10 mouse cellular contexts compared by ENCODE assay signal in the genomic region with DNA sequence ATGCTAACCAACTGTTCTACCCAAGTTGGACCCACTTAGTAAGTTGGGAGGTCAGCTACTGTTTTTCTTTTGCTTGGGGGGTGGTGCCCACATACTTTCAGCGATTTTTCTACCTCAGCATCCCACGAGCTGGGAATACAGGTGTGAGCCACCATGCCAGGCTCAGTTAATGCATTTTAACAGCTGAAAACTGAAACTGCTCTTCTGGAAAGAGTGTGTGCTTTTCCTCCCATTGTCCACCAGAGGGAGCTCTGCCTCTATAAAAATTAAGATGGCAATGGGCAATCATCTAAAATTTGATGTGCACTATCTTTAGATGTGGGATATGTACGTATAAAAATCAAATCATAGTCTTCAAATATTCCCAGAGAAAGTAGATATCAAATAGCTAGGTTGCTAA. TPM values are rescaled to one million over a fixed set of nuclear protein-coding genes. Genes with fewer than 3 reads are reported as not detected.
DNase-seq lines count a peak whose midpoint lies in the region; ATAC-seq and TF ChIP-seq lines count a peak whose summit lies in the region.
"Had no signal": no experiment of that assay in that cellular context is flagged by ENCODE, and none has a peak within 500 bp of the region (broad histone marks: within the 10 kb centered on the region; RNA-seq: fewer than 3 reads in every experiment).

No protein-coding gene starts in this region.

- intact Hi-C loops in gastrocnemius, adult 2 months (cut with DNase I), result no loop called here

- H3K9ac ChIP-seq in midbrain, postnatal 0 days (replicated peaks; ENCODE audit: low read length, poor library complexity, severe bottlenecking), result no peak overlapping the region
- no peak overlapping the region for H3K9ac ChIP-seq in midbrain, embryonic 16.5 days (ENCODE audit: low read depth, low read length)
- H3K9ac ChIP-seq: lung, embryonic 15.5 days had no signal

- H3K36me3 ChIP-seq in midbrain, postnatal 0 days (ENCODE audit: insufficient read depth, low read length), result no peaks in the 10 kb centered on the region
- H3K36me3 ChIP-seq in midbrain, embryonic 16.5 days (ENCODE audit: control insufficient read depth, insufficient read depth, low read length), result no peaks in the 10 kb centered on the region
- no peaks in the 10 kb centered on the region for H3K36me3 ChIP-seq in small intestine, adult 2 months (ENCODE audit: control insufficient read depth, insufficient read depth, low read length)
- H3K36me3 ChIP-seq: lung, embryonic 15.5 days had no signal

- WGBS in midbrain, postnatal 0 days, result 19% methylated on average over 3 of the region's 3 CpGs
- WGBS in midbrain, embryonic 16.5 days, result 21% methylated on average over 3 of the region's 3 CpGs
- 9% methylated on average over 3 of the region's 3 CpGs for WGBS in small intestine, adult 2 months

- H3K9me3 ChIP-seq in midbrain, postnatal 0 days (ENCODE audit: low read length), result no peaks in the 10 kb centered on the region
- no peaks in the 10 kb centered on the region for H3K9me3 ChIP-seq in midbrain, embryonic 16.5 days (replicated peaks; ENCODE audit: control insufficient read depth, low read length, poor library complexity, severe bottlenecking)
- H3K9me3 ChIP-seq: lung, embryonic 15.5 days had no signal

- no peak for ATAC-seq in midbrain, postnatal 0 days (ENCODE audit: low FRiP score)
- no peak for ATAC-seq in midbrain, embryonic 16.5 days

- no peaks in the 10 kb centered on the region for H3K4me1 ChIP-seq in midbrain, postnatal 0 days (ENCODE audit: insufficient read depth, low read length)
- H3K4me1 ChIP-seq in midbrain, embryonic 16.5 days (ENCODE audit: control insufficient read depth, insufficient read depth, low read length), result no peaks in the 10 kb centered on the region
- H3K4me1 ChIP-seq in small intestine, adult 2 months (ENCODE audit: control insufficient read depth, insufficient read depth, insufficient read length, low read length), result no peaks in the 10 kb centered on the region

- H3K27me3 ChIP-seq in midbrain, postnatal 0 days (ENCODE audit: insufficient read depth, low read length), result no peaks in the 10 kb centered on the region
- no peaks in the 10 kb centered on the region for H3K27me3 ChIP-seq in midbrain, embryonic 16.5 days (ENCODE audit: control insufficient read depth, insufficient read depth, low read depth, low read length)
- H3K27me3 ChIP-seq in small intestine, adult 2 months (ENCODE audit: control insufficient read depth, insufficient read depth, low read length), result no peaks in the 10 kb centered on the region
- H3K27me3 ChIP-seq: lung, embryonic 15.5 days had no signal

- H3K27ac ChIP-seq in gastrocnemius, adult 2 months, result no peak overlapping the region
- no peak overlapping the region for H3K27ac ChIP-seq in midbrain, postnatal 0 days (ENCODE audit: low read depth, low read length)
- H3K27ac ChIP-seq in midbrain, embryonic 16.5 days (ENCODE audit: low read length), result no peak overlapping the region
- no peak overlapping the region for H3K27ac ChIP-seq in small intestine, adult 2 months (ENCODE audit: insufficient read depth, low read depth, low read length)
- H3K27ac ChIP-seq: lung, embryonic 15.5 days had no signal

- no peak for TF ChIP-seq POLR2A in brain, embryonic 14.5 days (IDR thresholded peaks at IDR 0.05; ENCODE audit: borderline replicate concordance, extremely low read depth, insufficient read depth, insufficient read length, poor library complexity, severe bottlenecking)
- no peak for TF ChIP-seq POLR2A in small intestine, adult 2 months (IDR thresholded peaks at IDR 0.05; ENCODE audit: low read depth, low read length)

- H3K4me2 ChIP-seq in midbrain, postnatal 0 days (ENCODE audit: low read depth, low read length, poor library complexity, severe bottlenecking), result no peak overlapping the region
- no peak overlapping the region for H3K4me2 ChIP-seq in midbrain, embryonic 16.5 days (ENCODE audit: low read length)
- H3K4me2 ChIP-seq: lung, embryonic 15.5 days had no signal

- DNase-seq in gastrocnemius, adult 2 months, result no peak
- DNase-seq in gastrocnemius, adult 8-10 months (ENCODE audit: low spot score in 2 of 2), result no peak
- peak; percentile 57 for DNase-seq in midbrain, postnatal 0 days (ENCODE audit: low spot score)
- peak; percentile 51 for DNase-seq in brain, embryonic 14.5 days (ENCODE audit: low read depth)
- no peak for DNase-seq in layer of hippocampus, adult 8-10 months (ENCODE audit: low spot score in 2 of 2)
- no peak for DNase-seq in right cerebral cortex, adult 18-20 months
- DNase-seq: kidney, adult 8-10 months had no signal

- TF ChIP-seq CTCF in gastrocnemius, adult 2 months (IDR thresholded peaks at IDR 0.05), result peak; percentile 93
- peak; percentile 86 for TF ChIP-seq CTCF in midbrain, postnatal 0 days (IDR thresholded peaks at IDR 0.05)
- peak; percentile 59; the same call in 1 of the 2 replicates for TF ChIP-seq CTCF in brain, embryonic 14.5 days (IDR thresholded peaks at IDR 0.05; ENCODE audit: borderline replicate concordance, extremely low read depth, insufficient read depth, insufficient read length)
- peak; percentile 47; the same call in 1 of the 2 replicates for TF ChIP-seq CTCF in small intestine, adult 2 months (IDR thresholded peaks at IDR 0.05; ENCODE audit: extremely low read depth, insufficient read length, insufficient replicate concordance, low read depth, low read length)

- no peak overlapping the region for H3K4me3 ChIP-seq in gastrocnemius, adult 2 months
- no peak overlapping the region for H3K4me3 ChIP-seq in midbrain, postnatal 0 days (ENCODE audit: low read depth, low read length)
- no peak overlapping the region for H3K4me3 ChIP-seq in midbrain, embryonic 16.5 days (ENCODE audit: low read depth, low read length)
- H3K4me3 ChIP-seq in small intestine, adult 2 months (ENCODE audit: low read depth, low read length), result no peak overlapping the region
- H3K4me3 ChIP-seq: lung, embryonic 15.5 days had no signal

RNA-seq across cellular contexts. Expression of a gene that starts 15.3 kb away (rescaled TPM):
- 1 to 10 TPM; 5.1 to 5.8 TPM for total RNA-seq in gastrocnemius, adult 2 months (2021)
- 1 to 10 TPM; 5.3 to 7.3 (median 6.5) TPM for total RNA-seq in gastrocnemius, adult 8-10 months (2022)
- 15.8 and 24.4 TPM in 2 replicates for total RNA-seq in midbrain, postnatal 0 days (2014; rRNA removed)
- 23.1 and 28.4 TPM in 2 replicates for polyA plus RNA-seq in midbrain, postnatal 0 days (2015; fragmentation: Nextera tagmentation; extraction: Ambion mirVana)
- polyA plus RNA-seq in midbrain, embryonic 16.5 days (2015; fragmentation: Nextera tagmentation; extraction: Ambion mirVana), result 27.0 and 30.6 TPM in 2 replicates
- polyA plus RNA-seq in brain, embryonic 14.5 days (2012; rRNA removed), result 10.5 and 12.6 TPM in 2 replicates
- 0.84 and 1.1 TPM in 2 replicates for polyA plus RNA-seq in small intestine, adult 2 months (2012; rRNA removed)
- total RNA-seq in layer of hippocampus, adult 8-10 months (2022), result 10 to 100 TPM; 25.1 to 28.9 (median 26.2) TPM

RNA-seq across cellular contexts. Expression of a gene that starts 43.5 kb away (rescaled TPM):
- total RNA-seq in gastrocnemius, adult 2 months (2021), result 10 to 100 TPM; 39.8 to 41.5 TPM
- 10 to 100 TPM; 43.9 to 55.9 (median 46.5) TPM for total RNA-seq in gastrocnemius, adult 8-10 months (2022)
- 13.4 and 14.2 TPM in 2 replicates for total RNA-seq in midbrain, postnatal 0 days (2014; rRNA removed)
- 29.5 and 31.1 TPM in 2 replicates for polyA plus RNA-seq in midbrain, postnatal 0 days (2015; fragmentation: Nextera tagmentation; extraction: Ambion mirVana)
- 25.2 and 25.7 TPM in 2 replicates for polyA plus RNA-seq in midbrain, embryonic 16.5 days (2015; fragmentation: Nextera tagmentation; extraction: Ambion mirVana)
- polyA plus RNA-seq in brain, embryonic 14.5 days (2012; rRNA removed), result 19.2 and 20.0 TPM in 2 replicates
- polyA plus RNA-seq in small intestine, adult 2 months (2012; rRNA removed), result 2.1 and 2.7 TPM in 2 replicates
- total RNA-seq in layer of hippocampus, adult 8-10 months (2022), result 10 to 100 TPM; 20.1 to 26.4 (median 24.8) TPM

RNA-seq across cellular contexts. Expression of a gene that starts 43.6 kb away (rescaled TPM):
- total RNA-seq in gastrocnemius, adult 2 months (2021), result 10 to 100 TPM; 34.7 to 40.0 TPM
- 10 to 100 TPM; 29.5 to 38.6 (median 33.9) TPM for total RNA-seq in gastrocnemius, adult 8-10 months (2022)
- 35.8 and 36.8 TPM in 2 replicates for total RNA-seq in midbrain, postnatal 0 days (2014; rRNA removed)
- polyA plus RNA-seq in midbrain, postnatal 0 days (2015; fragmentation: Nextera tagmentation; extraction: Ambion mirVana), result 16.4 and 16.5 TPM in 2 replicates
- 27.5 and 29.8 TPM in 2 replicates for polyA plus RNA-seq in midbrain, embryonic 16.5 days (2015; fragmentation: Nextera tagmentation; extraction: Ambion mirVana)
- polyA plus RNA-seq in brain, embryonic 14.5 days (2012; rRNA removed), result 29.1 and 33.9 TPM in 2 replicates
- polyA plus RNA-seq in small intestine, adult 2 months (2012; rRNA removed), result 7.8 and 12.7 TPM in 2 replicates
- 10 to 100 TPM; 30.5 to 35.9 (median 31.9) TPM for total RNA-seq in layer of hippocampus, adult 8-10 months (2022)

Comparison
In these comparisons a context has a peak if more than half of its experiments do, and no peak if none do; other contexts are left out.
1. DNase-seq: peak in midbrain, postnatal 0 days (single experiment) and brain, embryonic 14.5 days (single experiment); none in gastrocnemius, adult 2 months (single experiment), gastrocnemius, adult 8-10 months (0 of 2), layer of hippocampus, adult 8-10 months (0 of 2) and right cerebral cortex, adult 18-20 months (single experiment).
2. Peak in every context shown above with its lines, with median percentiles within 50 percentile points of each other: CTCF ChIP-seq.